Mouse (Mus musculus): Measurements from ENCODE around the gene Ggta1. TPM values are rescaled to one million over a fixed set of nuclear protein-coding genes. Genes with fewer than 3 reads are reported as not detected.
A peak's percentile ranks its signal among the peaks of the same experiment; 100 is the strongest.

Gene Ggta1
- polyA plus RNA-seq, 1 experiment from 2014 or later, result 28.9 TPM

DNA sequence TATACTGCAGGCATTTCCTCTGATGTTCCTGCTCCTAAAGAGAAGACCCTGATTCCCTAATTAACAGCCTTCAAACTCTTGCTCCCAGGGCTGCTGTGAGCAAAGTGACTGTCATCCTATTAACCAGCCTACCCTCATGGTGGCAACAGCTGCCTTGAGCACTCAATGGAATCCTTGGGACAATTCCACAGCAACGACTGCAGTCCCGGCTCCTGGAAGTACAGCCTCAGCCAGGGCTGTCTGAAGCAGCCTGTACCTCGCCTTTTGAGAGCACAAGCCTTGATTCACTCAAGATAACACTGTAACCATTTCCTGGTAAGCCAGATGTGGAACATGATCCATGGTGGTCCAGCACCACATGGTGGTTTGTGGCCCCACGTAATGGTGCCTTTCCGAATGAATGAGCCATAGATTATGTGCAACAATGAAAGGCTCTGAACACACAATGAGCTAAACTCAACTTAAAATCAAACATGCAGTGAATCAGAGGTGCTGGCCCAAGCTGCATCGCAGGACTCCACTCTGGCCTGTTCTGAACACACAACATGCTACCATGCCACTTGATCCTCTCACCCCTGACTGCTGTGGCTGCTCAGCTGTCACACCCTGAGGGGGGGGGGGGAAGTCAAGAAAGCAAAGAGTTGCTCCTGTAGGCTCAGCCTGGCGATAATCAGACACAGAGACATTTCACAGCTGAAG is 14.7 kb downstream of the Ggta1 start:
- Histone ChIP-seq H3K9ac (ENCODE audit: low read length) (no peak overlapping the region), H3K36me3 (ENCODE audit: control insufficient read depth, insufficient read depth, low read length) (no peaks in the 10 kb centered on the region), H3K4me1 (ENCODE audit: control insufficient read depth, insufficient read depth, low read length) (peaks cover 43% of the 10 kb centered on the region), H3K9me3 (replicated peaks; ENCODE audit: control insufficient read depth, low read length) (no peaks in the 10 kb centered on the region), H3K4me2 (ENCODE audit: low read depth, low read length) (no peak overlapping the region), H3K27ac (ENCODE audit: low read length) (peak overlapping the region; percentile 10; the same call in 1 of the 2 replicates), H3K27me3 (ENCODE audit: control insufficient read depth, insufficient read depth, low read length) (no peaks in the 10 kb centered on the region), H3K4me3 (replicated peaks; ENCODE audit: low read length) (no peak overlapping the region)
- WGBS, result 47% methylated on average over 7 of the region's 7 CpGs
- ATAC-seq (ENCODE audit: insufficient read depth, low FRiP score), result no peak

DNA sequence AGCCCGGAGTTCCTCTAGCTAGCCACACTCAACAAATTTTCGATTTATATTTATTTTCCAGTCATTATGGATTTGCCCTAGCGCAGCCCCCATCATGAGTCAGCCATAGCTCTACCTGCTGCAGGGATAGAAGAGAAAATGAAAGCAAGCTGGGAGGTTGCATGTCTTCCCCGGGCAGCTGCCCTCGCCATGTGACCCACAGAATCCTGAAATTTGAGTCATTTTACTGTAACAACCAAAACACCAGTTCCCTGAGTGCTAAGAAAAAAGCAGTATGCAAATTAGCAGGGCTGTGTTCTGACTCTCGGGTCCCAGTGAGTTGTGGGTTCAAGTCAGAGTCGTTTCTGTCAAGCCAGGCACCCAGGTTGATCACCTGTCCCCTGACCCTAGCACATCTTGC is 15.6 kb downstream of the Ggta1 start:
- Histone ChIP-seq H3K9ac (ENCODE audit: low read length) (no peak overlapping the region), H3K9me3 (replicated peaks; ENCODE audit: control insufficient read depth, low read length) (no peaks in the 10 kb centered on the region), H3K4me2 (ENCODE audit: low read depth, low read length) (no peak overlapping the region), H3K4me3 (replicated peaks; ENCODE audit: low read length) (no peak overlapping the region), H3K36me3 (ENCODE audit: control insufficient read depth, insufficient read depth, low read length) (no peaks in the 10 kb centered on the region), H3K27ac (ENCODE audit: low read length) (peak overlapping the region; percentile 2; the same call in 1 of the 2 replicates), H3K4me1 (ENCODE audit: control insufficient read depth, insufficient read depth, low read length) (peaks cover 45% of the 10 kb centered on the region), H3K27me3 (ENCODE audit: control insufficient read depth, insufficient read depth, low read length) (no peaks in the 10 kb centered on the region)
- 79% methylated on average over 7 of the region's 7 CpGs for WGBS
- no peak for ATAC-seq (ENCODE audit: insufficient read depth, low FRiP score)

DNA sequence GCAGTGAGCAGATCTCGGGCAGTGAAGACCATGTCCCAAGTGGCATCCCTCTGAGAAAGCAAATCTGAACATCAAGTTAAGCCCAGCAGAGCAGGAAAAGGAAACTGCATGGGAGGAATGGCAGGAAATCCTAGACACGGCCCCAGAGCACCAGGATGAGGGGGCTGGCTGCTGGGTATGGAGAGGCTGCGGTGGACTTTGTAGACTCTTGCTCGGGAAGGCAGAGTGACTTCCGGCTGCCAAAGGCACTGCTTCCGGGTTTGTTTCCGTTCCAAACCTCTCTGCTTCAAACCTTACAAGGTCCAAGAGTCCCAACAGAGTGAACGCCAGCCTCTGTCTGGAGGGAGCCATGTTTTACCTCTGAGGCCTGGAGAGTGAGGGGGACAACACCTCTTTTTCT is 16.2 kb downstream of the Ggta1 start:
- Histone ChIP-seq H3K27ac (ENCODE audit: low read length) (peak overlapping the region; percentile 94; the same call in 1 of the 2 replicates), H3K4me1 (ENCODE audit: control insufficient read depth, insufficient read depth, low read length) (peaks cover 47% of the 10 kb centered on the region)
- ATAC-seq (ENCODE audit: insufficient read depth, low FRiP score), result no peak

DNA sequence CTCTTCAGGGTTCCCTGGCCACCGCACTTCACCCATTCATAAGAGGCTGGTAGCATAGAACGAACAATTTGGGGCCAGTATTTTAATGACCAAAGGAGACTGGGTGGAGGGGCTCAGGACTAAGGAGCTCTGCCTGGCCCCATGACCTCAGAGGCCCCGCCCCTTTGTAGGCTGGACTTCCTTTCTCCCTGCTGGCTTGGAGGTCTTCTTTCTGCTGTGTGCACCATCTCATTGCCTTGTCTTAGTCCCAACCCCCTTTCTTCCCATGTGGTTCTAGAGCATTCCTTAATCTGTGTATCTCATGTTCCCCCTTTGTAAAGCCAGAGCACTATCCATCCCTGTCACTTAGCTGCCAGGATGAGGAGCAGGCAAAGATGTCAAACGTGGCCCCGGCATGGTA is 16.7 kb downstream of the Ggta1 start:
- Histone ChIP-seq H3K4me1 (ENCODE audit: control insufficient read depth, insufficient read depth, low read length) (peaks cover 52% of the 10 kb centered on the region), H3K27ac (ENCODE audit: low read length) (peak overlapping the region; percentile 94)
- 78% methylated on average over 5 of the region's 5 CpGs for WGBS

More for the DNA sequence above, 16.2 kb downstream of the Ggta1 start:
- Histone ChIP-seq H3K9ac (ENCODE audit: low read length) (no peak overlapping the region), H3K36me3 (ENCODE audit: control insufficient read depth, insufficient read depth, low read length) (no peaks in the 10 kb centered on the region), H3K4me3 (replicated peaks; ENCODE audit: low read length) (no peak overlapping the region), H3K9me3 (replicated peaks; ENCODE audit: control insufficient read depth, low read length) (no peaks in the 10 kb centered on the region), H3K4me2 (ENCODE audit: low read depth, low read length) (no peak overlapping the region), H3K27me3 (ENCODE audit: control insufficient read depth, insufficient read depth, low read length) (no peaks in the 10 kb centered on the region)
- WGBS, result 72% methylated on average over 8 of the region's 8 CpGs

DNA sequence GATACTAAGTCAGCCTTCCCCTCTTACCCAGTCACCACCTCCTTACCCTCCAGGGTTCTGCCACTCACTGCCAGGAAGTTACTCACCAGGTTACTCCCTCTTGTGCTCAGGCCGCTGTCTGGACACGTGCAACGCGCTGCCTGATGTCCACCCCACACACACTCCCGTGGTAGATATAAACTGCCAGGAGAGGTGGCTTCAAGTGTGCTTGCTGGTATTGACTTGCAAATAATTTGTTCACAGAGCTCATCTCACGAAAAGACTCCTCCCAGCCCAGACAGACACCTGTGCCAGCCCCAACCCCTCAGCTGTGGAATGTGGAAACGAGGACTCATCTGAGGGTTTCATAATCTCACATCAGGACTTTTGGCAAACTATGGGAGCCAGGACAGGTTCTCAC is 17.4 kb downstream of the Ggta1 start:
- no peaks in the 10 kb centered on the region for H3K36me3 ChIP-seq (ENCODE audit: control insufficient read depth, insufficient read depth, low read length)
- H3K27me3 ChIP-seq (ENCODE audit: control insufficient read depth, insufficient read depth, low read length), result no peaks in the 10 kb centered on the region
- no peak overlapping the region for H3K4me3 ChIP-seq (replicated peaks; ENCODE audit: low read length)
- H3K9me3 ChIP-seq (replicated peaks; ENCODE audit: control insufficient read depth, low read length), result no peaks in the 10 kb centered on the region
- 0 out of 2 replicates have a peak overlapping the region, but pooled peaks have one; percentile 16 for H3K9ac ChIP-seq (ENCODE audit: low read length)
- H3K4me2 ChIP-seq (ENCODE audit: low read depth, low read length), result no peak overlapping the region
- peaks cover 54% of the 10 kb centered on the region for H3K4me1 ChIP-seq (ENCODE audit: control insufficient read depth, insufficient read depth, low read length)
- WGBS, result 59% methylated on average over 7 of the region's 7 CpGs
- ATAC-seq (ENCODE audit: insufficient read depth, low FRiP score), result no peak
- peak overlapping the region; percentile 94 for H3K27ac ChIP-seq (ENCODE audit: low read length)

More for the DNA sequence above, 16.7 kb downstream of the Ggta1 start:
- no peak for ATAC-seq (ENCODE audit: insufficient read depth, low FRiP score)
- H3K4me2 ChIP-seq (ENCODE audit: low read depth, low read length), result no peak overlapping the region
- no peaks in the 10 kb centered on the region for H3K36me3 ChIP-seq (ENCODE audit: control insufficient read depth, insufficient read depth, low read length)
- no peak overlapping the region for H3K9ac ChIP-seq (ENCODE audit: low read length)
- H3K27me3 ChIP-seq (ENCODE audit: control insufficient read depth, insufficient read depth, low read length), result no peaks in the 10 kb centered on the region
- no peak overlapping the region for H3K4me3 ChIP-seq (replicated peaks; ENCODE audit: low read length)
- no peaks in the 10 kb centered on the region for H3K9me3 ChIP-seq (replicated peaks; ENCODE audit: control insufficient read depth, low read length)

DNA sequence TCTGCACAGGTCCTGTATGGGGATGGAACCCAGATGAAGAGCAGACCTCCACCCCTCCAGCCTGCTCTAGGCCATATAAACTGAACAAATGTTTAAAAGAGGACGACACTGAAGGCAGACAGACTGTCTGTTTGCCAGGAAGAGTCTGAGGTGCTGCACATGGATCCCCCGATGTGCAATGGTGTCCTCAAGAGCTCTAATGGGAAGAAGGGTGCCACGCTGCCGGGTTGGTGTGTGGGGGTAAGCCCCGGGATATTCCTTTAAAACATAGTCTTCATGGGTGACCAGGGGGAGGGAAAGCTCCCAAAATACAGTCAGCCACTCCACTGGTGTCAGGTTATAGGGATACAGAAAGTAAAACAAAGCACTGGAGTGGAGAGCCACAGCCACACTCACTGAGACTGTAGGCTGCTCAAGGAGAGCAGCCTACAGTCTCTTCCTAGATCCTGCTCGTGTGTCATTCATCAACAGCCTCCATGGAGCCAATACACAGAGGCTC is 18.2 kb downstream of the Ggta1 start:
- peak overlapping the region; percentile 94 for H3K27ac ChIP-seq (ENCODE audit: low read length)
- H3K4me3 ChIP-seq (replicated peaks; ENCODE audit: low read length), result 0 out of 2 replicates have a peak overlapping the region, but pooled peaks have one; percentile 1
- peak overlapping the region; percentile 44 for H3K9ac ChIP-seq (ENCODE audit: low read length)
- H3K4me2 ChIP-seq (ENCODE audit: low read depth, low read length), result peak overlapping the region; percentile 34
- H3K9me3 ChIP-seq (replicated peaks; ENCODE audit: control insufficient read depth, low read length), result no peaks in the 10 kb centered on the region
- 61% methylated on average over 6 of the region's 6 CpGs for WGBS
- H3K4me1 ChIP-seq (ENCODE audit: control insufficient read depth, insufficient read depth, low read length), result peaks cover 60% of the 10 kb centered on the region
- no peaks in the 10 kb centered on the region for H3K27me3 ChIP-seq (ENCODE audit: control insufficient read depth, insufficient read depth, low read length)
- no peak for ATAC-seq (ENCODE audit: insufficient read depth, low FRiP score)
- H3K36me3 ChIP-seq (ENCODE audit: control insufficient read depth, insufficient read depth, low read length), result no peaks in the 10 kb centered on the region

DNA sequence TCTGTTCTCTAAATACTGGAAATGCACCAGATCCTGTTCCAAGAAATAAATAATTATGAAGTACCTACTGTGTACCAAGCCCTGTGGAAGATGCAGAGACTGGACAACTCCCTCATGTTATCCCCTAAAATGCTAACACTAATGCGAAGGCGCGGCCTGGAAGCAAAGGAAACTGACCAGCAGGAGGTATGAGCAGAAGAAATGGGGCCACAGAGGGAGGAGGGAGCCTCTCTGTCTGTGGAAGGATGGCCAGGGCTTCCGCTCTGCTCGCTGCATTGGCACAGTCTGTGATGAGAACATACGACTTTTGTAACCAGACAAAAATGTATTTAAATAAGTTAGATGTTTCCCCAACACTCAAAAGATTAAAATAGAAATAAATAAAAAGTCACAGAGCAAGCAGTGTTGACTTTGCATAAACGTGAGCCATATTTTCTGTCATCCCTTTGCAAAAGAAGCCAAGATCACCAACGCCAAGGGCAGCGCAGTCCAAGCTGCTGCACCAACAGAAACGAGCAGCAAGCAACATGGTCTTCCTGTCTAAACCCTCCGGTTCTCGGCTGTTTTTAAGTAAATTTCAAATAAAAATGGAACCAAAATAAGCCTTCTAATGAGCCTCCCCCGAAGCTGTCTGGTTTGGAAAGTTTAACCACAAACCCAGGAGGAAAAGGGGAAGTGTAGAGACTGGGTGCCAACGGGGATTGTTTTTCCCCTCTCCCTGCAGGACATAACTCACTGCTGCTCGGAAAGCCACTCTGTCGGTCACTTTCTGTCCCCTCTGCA is 18.9 kb downstream of the Ggta1 start:
- H3K27me3 ChIP-seq (ENCODE audit: control insufficient read depth, insufficient read depth, low read length), result no peaks in the 10 kb centered on the region
- peak overlapping the region; percentile 94 for H3K27ac ChIP-seq (ENCODE audit: low read length)
- H3K36me3 ChIP-seq (ENCODE audit: control insufficient read depth, insufficient read depth, low read length), result no peaks in the 10 kb centered on the region
- H3K9me3 ChIP-seq (replicated peaks; ENCODE audit: control insufficient read depth, low read length), result no peaks in the 10 kb centered on the region
- 37% methylated on average over 16 of the region's 16 CpGs for WGBS
- peaks cover 60% of the 10 kb centered on the region for H3K4me1 ChIP-seq (ENCODE audit: control insufficient read depth, insufficient read depth, low read length)
- H3K4me2 ChIP-seq (ENCODE audit: low read depth, low read length), result peak overlapping the region; percentile 34
- H3K4me3 ChIP-seq (replicated peaks; ENCODE audit: low read length), result 0 out of 2 replicates have a peak overlapping the region, but pooled peaks have one; percentile 1
- peak overlapping the region; percentile 44 for H3K9ac ChIP-seq (ENCODE audit: low read length)
- ATAC-seq (ENCODE audit: insufficient read depth, low FRiP score), result peak; percentile 23; the same call in 1 of the 2 replicates

DNA sequence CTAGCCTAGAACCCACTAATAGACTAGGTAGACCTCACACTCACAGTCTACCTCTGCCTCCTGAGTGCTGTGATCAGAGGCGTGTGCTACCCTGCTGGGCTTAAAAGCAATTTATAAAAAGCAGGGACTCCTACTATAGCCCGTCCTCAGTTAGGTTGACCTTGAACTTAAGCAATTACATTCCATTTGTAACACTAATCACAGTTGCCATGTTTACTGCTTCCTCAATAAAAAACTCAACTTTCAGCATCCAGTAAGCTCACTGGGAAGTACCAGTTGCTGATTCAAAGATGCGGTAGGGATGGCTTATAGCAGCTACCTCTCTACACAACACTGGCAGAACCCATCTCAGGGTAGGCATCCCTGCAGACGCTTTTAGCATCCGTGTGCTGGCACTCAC is 19.7 kb downstream of the Ggta1 start:
- 69% methylated on average over 5 of the region's 5 CpGs for WGBS
- ATAC-seq (ENCODE audit: insufficient read depth, low FRiP score), result no peak
- H3K27ac ChIP-seq (ENCODE audit: low read length), result peak overlapping the region; percentile 94
- no peak overlapping the region for H3K9ac ChIP-seq (ENCODE audit: low read length)
- H3K36me3 ChIP-seq (ENCODE audit: control insufficient read depth, insufficient read depth, low read length), result no peaks in the 10 kb centered on the region
- no peaks in the 10 kb centered on the region for H3K9me3 ChIP-seq (replicated peaks; ENCODE audit: control insufficient read depth, low read length)
- H3K4me3 ChIP-seq (replicated peaks; ENCODE audit: low read length), result no peak overlapping the region
- H3K4me2 ChIP-seq (ENCODE audit: low read depth, low read length), result no peak overlapping the region
- H3K27me3 ChIP-seq (ENCODE audit: control insufficient read depth, insufficient read depth, low read length), result no peaks in the 10 kb centered on the region
- peaks cover 54% of the 10 kb centered on the region for H3K4me1 ChIP-seq (ENCODE audit: control insufficient read depth, insufficient read depth, low read length)

DNA sequence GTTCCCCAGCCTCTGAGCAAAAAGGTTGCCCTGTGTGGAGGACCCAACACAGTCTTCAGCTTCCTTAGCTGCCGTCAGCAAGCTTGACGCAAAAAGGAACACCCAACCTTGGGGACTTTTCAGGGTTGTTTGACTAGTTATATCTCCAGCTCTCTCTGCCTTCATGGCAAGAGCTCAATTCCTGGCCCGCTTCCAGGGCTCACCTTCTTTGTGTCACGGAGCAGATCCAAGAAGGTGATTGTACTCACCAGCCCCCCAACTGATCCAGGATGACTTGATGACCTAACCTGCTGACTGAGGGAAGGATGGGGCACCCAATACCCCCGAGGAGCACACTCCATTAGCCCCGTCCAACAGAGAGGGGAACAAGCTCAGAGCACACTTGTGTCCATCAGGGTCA is 21.0 kb downstream of the Ggta1 start:
- H3K9ac ChIP-seq (ENCODE audit: low read length), result no peak overlapping the region
- ATAC-seq (ENCODE audit: insufficient read depth, low FRiP score), result peak; percentile 23; the same call in 1 of the 2 replicates
- H3K4me1 ChIP-seq (ENCODE audit: control insufficient read depth, insufficient read depth, low read length), result peaks cover 50% of the 10 kb centered on the region
- 55% methylated on average over 6 of the region's 6 CpGs for WGBS
- H3K27ac ChIP-seq (ENCODE audit: low read length), result peak overlapping the region; percentile 1
- no peak overlapping the region for H3K4me2 ChIP-seq (ENCODE audit: low read depth, low read length)
- no peaks in the 10 kb centered on the region for H3K27me3 ChIP-seq (ENCODE audit: control insufficient read depth, insufficient read depth, low read length)
- no peaks in the 10 kb centered on the region for H3K36me3 ChIP-seq (ENCODE audit: control insufficient read depth, insufficient read depth, low read length)
- H3K9me3 ChIP-seq (replicated peaks; ENCODE audit: control insufficient read depth, low read length), result no peaks in the 10 kb centered on the region
- H3K4me3 ChIP-seq (replicated peaks; ENCODE audit: low read length), result no peak overlapping the region
